Mouse (Mus musculus): ENCODE results near the gene Dnajc16. TPM values are rescaled to one million over a fixed set of nuclear protein-coding genes. Genes with fewer than 3 reads are reported as not detected.

The Dnajc16 gene
- total and polyA plus RNA-seq, 3 experiments, result 3.2 to 6.8 TPM; not detected in 1

DNA sequence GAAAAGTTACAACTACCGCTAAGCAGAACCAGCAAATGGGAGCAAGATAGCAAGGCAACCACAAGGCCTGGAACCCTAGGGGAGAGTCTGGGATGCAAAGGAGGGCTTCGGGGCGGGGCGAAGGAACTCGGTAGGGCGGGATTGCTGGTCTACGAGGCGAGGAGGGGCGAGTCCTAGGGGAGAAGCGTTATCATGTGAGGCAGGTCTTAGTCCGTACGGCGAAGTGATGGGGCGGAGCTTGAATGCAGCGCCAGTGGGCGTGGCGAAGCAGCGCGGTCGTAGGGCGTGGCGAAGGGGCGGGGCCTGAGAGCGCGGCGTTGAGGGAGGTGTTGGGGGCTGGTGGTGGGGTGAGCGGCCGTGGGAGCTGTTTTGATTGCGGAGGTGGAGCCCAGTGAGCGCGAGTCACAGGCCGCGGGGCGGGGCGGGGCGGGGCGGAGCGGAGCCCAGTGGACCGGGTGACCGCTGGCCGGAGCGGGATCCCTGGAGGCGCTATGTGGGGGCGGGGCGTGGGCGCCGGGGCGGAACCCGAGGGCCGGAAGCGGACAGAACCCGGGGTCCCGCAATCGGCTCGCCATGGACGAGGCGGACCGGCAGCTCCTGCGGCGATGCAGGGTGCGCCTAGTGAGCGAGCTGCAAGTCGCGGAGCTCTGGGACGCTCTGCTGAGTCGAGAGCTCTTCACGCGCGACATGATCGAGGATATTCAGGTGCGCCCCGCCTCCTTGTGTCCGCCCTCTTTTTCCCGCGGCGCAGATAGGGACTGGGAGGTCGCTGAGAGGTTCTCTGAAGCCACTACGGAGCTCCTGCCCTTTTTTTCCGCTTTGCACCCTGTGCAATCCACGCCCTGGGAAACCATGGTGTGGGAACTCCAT, 2.8 kb upstream of the Dnajc16 start, which contains the start of gene Casp9:
Gene Casp9, plus strand, starts transcription at position 331 of the 870 bp plus-strand sequence.
- Histone ChIP-seq H3K4me1 (ENCODE audit: control insufficient read depth in 1 of 2, insufficient read depth in 2 of 2, low read length in 2 of 2) (peaks cover 6 to 8% of the 10 kb centered on the region in 2 experiments), H3K4me3 (ENCODE audit: control insufficient read depth in 1 of 2, insufficient read depth in 1 of 2, low read depth in 2 of 2, low read length in 2 of 2) (peak within 1 kb of the TSS; percentile 86), H3K27ac (ENCODE audit: control insufficient read depth, low read depth, low read length) (peak within 1 kb of the TSS; percentile 88)

DNA sequence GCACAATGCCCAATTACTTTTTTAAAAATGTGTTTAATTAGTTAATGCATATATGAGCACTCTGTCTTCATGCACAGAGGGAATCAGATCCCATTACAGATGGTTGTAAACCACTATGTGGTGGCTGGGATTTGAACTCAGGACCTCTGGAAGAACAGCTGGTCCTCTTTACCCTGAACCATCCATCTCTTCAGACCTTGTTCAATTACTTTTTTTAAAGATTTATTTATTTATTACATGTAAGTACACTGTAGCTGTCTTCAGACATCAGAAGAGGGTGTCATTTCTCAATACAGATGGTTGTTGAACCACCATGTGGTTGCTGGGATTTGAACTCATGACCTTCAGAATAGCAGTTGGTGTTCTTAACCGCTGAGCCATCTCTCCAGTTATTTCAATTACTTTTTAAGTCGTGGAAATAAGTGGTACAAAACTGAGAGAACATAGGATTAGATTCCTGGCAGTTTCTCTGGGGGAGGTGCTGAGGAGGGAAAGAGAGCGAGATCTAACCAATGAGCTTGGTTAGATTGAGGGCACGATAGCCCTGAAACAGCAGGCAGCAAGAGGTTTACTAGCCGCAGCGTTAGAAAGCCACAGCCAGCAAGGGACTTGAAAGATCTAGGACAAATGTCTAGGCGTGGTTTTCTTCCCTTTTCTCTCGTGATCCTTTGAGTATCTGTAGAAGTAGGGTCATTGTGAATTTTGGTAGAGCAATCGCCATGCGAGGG, 2.0 kb upstream of the Dnajc16 start:
- Histone ChIP-seq H3K36me3 (ENCODE audit: control insufficient read depth in 1 of 2, insufficient read depth in 2 of 2, low read length in 2 of 2) (peaks cover 0 to 6% of the 10 kb centered on the region in 2 experiments; a peak in 2 of 4 replicates), H3K27me3 (ENCODE audit: control insufficient read depth in 1 of 2, insufficient read depth in 2 of 2, low read length in 2 of 2) (no peaks in the 10 kb centered on the region), H3K4me1 (ENCODE audit: control insufficient read depth in 1 of 2, insufficient read depth in 2 of 2, low read length in 2 of 2) (peaks cover 6 to 8% of the 10 kb centered on the region in 2 experiments), H3K9me3 (replicated peaks; ENCODE audit: insufficient read depth, low read length) (no peaks in the 10 kb centered on the region), H3K27ac (ENCODE audit: control insufficient read depth, low read depth, low read length) (peak overlapping the region; percentile 88), H3K9ac (ENCODE audit: control insufficient read depth, low read depth, low read length, poor library complexity, severe bottlenecking) (peak overlapping the region; percentile 63), H3K4me3 (ENCODE audit: control insufficient read depth in 1 of 2, insufficient read depth in 1 of 2, low read depth in 2 of 2, low read length in 2 of 2) (peak overlapping the region; percentile 62 to 76), H3K79me2 (ENCODE audit: control insufficient read depth, insufficient read depth, low read length, poor library complexity) (peaks cover 2% of the 10 kb centered on the region; the same call in 1 of the 2 replicates)
- DNase-seq (ENCODE audit: low read depth, low spot score), result peak; percentile 90
- TF ChIP-seq NELFE (IDR thresholded peaks at IDR 0.05; ENCODE audit: low read depth, low read length), result peak; percentile 57
- TF ChIP-seq HCFC1 (IDR thresholded peaks at IDR 0.05; ENCODE audit: low read depth, low read length), result peak; percentile 59
- no peak; the same call in 1 of the 2 replicates for TF ChIP-seq MYC (IDR thresholded peaks at IDR 0.05; ENCODE audit: low read depth, low read length)
- 0 out of 2 replicates have a peak, but pooled peaks have one; percentile 14 for TF ChIP-seq MAX (IDR thresholded peaks at IDR 0.05; ENCODE audit: low read length)
- no peak for TF ChIP-seq MAFK (IDR thresholded peaks at IDR 0.05; ENCODE audit: borderline replicate concordance, low read depth, low read length)
- no peak for TF ChIP-seq CHD1 (IDR thresholded peaks at IDR 0.05; ENCODE audit: low read depth, low read length)
- no peak for TF ChIP-seq SMC3 (IDR thresholded peaks at IDR 0.05; ENCODE audit: low read depth, low read length)
- TF ChIP-seq POLR2AphosphoS5 (IDR thresholded peaks at IDR 0.05; ENCODE audit: borderline replicate concordance, low read depth, low read length), result no peak
- TF ChIP-seq TCF12 (IDR thresholded peaks at IDR 0.05; ENCODE audit: low read depth, low read length), result no peak
- TF ChIP-seq GATA1 (IDR thresholded peaks at IDR 0.05; ENCODE audit: low read depth, low read length), result peak; percentile 79
- no peak for TF ChIP-seq NRF1 (IDR thresholded peaks at IDR 0.05; ENCODE audit: insufficient read depth, low read depth, low read length, poor library complexity, severe bottlenecking)
- TF ChIP-seq MEF2A (IDR thresholded peaks at IDR 0.05; ENCODE audit: extremely low read depth, insufficient replicate concordance, low read depth, low read length, poor library complexity, severe bottlenecking), result no peak
- TF ChIP-seq JUND (IDR thresholded peaks at IDR 0.05; ENCODE audit: low read depth, low read length), result no peak
- TF ChIP-seq ETS1 (IDR thresholded peaks at IDR 0.05; ENCODE audit: low read depth, low read length), result peak; percentile 65
- TF ChIP-seq SIN3A (IDR thresholded peaks at IDR 0.05; ENCODE audit: low read length), result peak; percentile 74
- TF ChIP-seq MXI1 (IDR thresholded peaks at IDR 0.05; ENCODE audit: low read depth, low read length), result peak; percentile 54; the same call in 1 of the 2 replicates
- peak; percentile 99 for TF ChIP-seq ZMIZ1 (IDR thresholded peaks at IDR 0.05; ENCODE audit: low read depth, low read length)
- TF ChIP-seq USF1 (IDR thresholded peaks at IDR 0.05; ENCODE audit: low read depth, low read length), result 0 out of 2 replicates have a peak, but pooled peaks have one; percentile 4
- no peak for TF ChIP-seq UBTF (IDR thresholded peaks at IDR 0.05; ENCODE audit: borderline replicate concordance, insufficient read depth, low read depth, low read length)
- TF ChIP-seq RCOR1 (IDR thresholded peaks at IDR 0.05; ENCODE audit: low read depth, low read length), result no peak

More for the DNA sequence above, 2.8 kb upstream of the Dnajc16 start, which contains the start of gene Casp9:
- H3K79me2 ChIP-seq (ENCODE audit: control insufficient read depth, insufficient read depth, low read length, poor library complexity), result peaks cover 2% of the 10 kb centered on the region; the same call in 1 of the 2 replicates
- H3K9me3 ChIP-seq (replicated peaks; ENCODE audit: insufficient read depth, low read length), result no peaks in the 10 kb centered on the region
- H3K36me3 ChIP-seq (ENCODE audit: control insufficient read depth in 1 of 2, insufficient read depth in 2 of 2, low read length in 2 of 2), result peaks cover 0 to 6% of the 10 kb centered on the region in 2 experiments; a peak in 2 of 4 replicates
- peak within 1 kb of the TSS; percentile 81 for H3K9ac ChIP-seq (ENCODE audit: control insufficient read depth, low read depth, low read length, poor library complexity, severe bottlenecking)
- peak; percentile 98 for DNase-seq (ENCODE audit: low read depth, low spot score)
- no peaks in the 10 kb centered on the region for H3K27me3 ChIP-seq (ENCODE audit: control insufficient read depth in 1 of 2, insufficient read depth in 2 of 2, low read length in 2 of 2)
- TF ChIP-seq ETS1 (IDR thresholded peaks at IDR 0.05; ENCODE audit: low read depth, low read length), result no peak
- no peak for TF ChIP-seq MEF2A (IDR thresholded peaks at IDR 0.05; ENCODE audit: extremely low read depth, insufficient replicate concordance, low read depth, low read length, poor library complexity, severe bottlenecking)
- TF ChIP-seq BHLHE40 (IDR thresholded peaks at IDR 0.05; ENCODE audit: borderline replicate concordance, low read depth, low read length), result no peak
- no peak for TF ChIP-seq TBP (IDR thresholded peaks at IDR 0.05; ENCODE audit: low read depth, low read length)
- TF ChIP-seq SMC3 (IDR thresholded peaks at IDR 0.05; ENCODE audit: low read depth, low read length), result no peak
- TF ChIP-seq SIN3A (IDR thresholded peaks at IDR 0.05; ENCODE audit: low read length), result peak; percentile 69
- no peak for TF ChIP-seq EP300 (IDR thresholded peaks at IDR 0.05; ENCODE audit: low read depth in 1 of 2, low read length in 2 of 2)
- peak; percentile 67; the same call in 1 of the 2 replicates for TF ChIP-seq E2F4 (IDR thresholded peaks at IDR 0.05; ENCODE audit: borderline replicate concordance, low read depth, low read length)
- no peak for TF ChIP-seq KAT2A (conservative IDR thresholded peaks at IDR 0.05; ENCODE audit: low read depth, low read length)
- peak; percentile 24; the same call in 1 of the 2 replicates for TF ChIP-seq HCFC1 (IDR thresholded peaks at IDR 0.05; ENCODE audit: low read depth, low read length)
- TF ChIP-seq USF1 (IDR thresholded peaks at IDR 0.05; ENCODE audit: low read depth, low read length), result peak; percentile 29; the same call in 1 of the 2 replicates
- TF ChIP-seq POLR2A (IDR thresholded peaks at IDR 0.05; ENCODE audit: control insufficient read depth in 1 of 2, insufficient read depth in 1 of 2, low read depth in 1 of 2, low read length in 2 of 2, poor library complexity in 1 of 2), result peak; percentile 39 to 74; a peak in 3 of 4 replicates
- TF ChIP-seq ELF1 (IDR thresholded peaks at IDR 0.05; ENCODE audit: low read depth, low read length), result 0 out of 2 replicates have a peak, but pooled peaks have one; percentile 43
- TF ChIP-seq NELFE (IDR thresholded peaks at IDR 0.05; ENCODE audit: low read depth, low read length), result peak; percentile 58
- 0 out of 2 replicates have a peak, but pooled peaks have one; percentile 32 for TF ChIP-seq MXI1 (IDR thresholded peaks at IDR 0.05; ENCODE audit: low read depth, low read length)

Data from MEL (cell line).